9 mouse cellular contexts compared by ENCODE assay signal in genomic region chr12:101123013-101123412, GRCm38 (mm10). TPM values are rescaled to one million over a fixed set of nuclear protein-coding genes. Genes with fewer than 3 reads are reported as not detected.
A peak's percentile ranks its signal among the peaks of the same experiment; 100 is the strongest.
DNase-seq lines count a peak whose midpoint lies in the region; ATAC-seq and TF ChIP-seq lines count a peak whose summit lies in the region.
"Had no signal": no experiment of that assay in that cellular context is flagged by ENCODE, and none has a peak within 500 bp of the region (broad histone marks: within the 10 kb centered on the region; RNA-seq: fewer than 3 reads in every experiment).

No protein-coding gene starts in this region.

- no peak overlapping the region for H3K27ac ChIP-seq in forebrain, postnatal 0 days (ENCODE audit: low read depth, low read length)
- H3K27ac ChIP-seq in forebrain, embryonic 15.5 days (replicated peaks), result no peak overlapping the region
- H3K27ac ChIP-seq in neural tube, embryonic 14.5 days (ENCODE audit: low read depth, low read length), result no peak overlapping the region

- no peaks in the 10 kb centered on the region for H3K36me3 ChIP-seq in forebrain, postnatal 0 days (ENCODE audit: insufficient read depth)
- no peaks in the 10 kb centered on the region for H3K36me3 ChIP-seq in forebrain, embryonic 15.5 days
- H3K36me3 ChIP-seq in neural tube, embryonic 14.5 days (ENCODE audit: control insufficient read depth, insufficient read depth, low read length), result no peaks in the 10 kb centered on the region

- peak; percentile 64 for DNase-seq in forebrain, postnatal 0 days
- no peak for DNase-seq in lung, adult 2 months
- no peak for DNase-seq in lung, adult 18-20 months
- DNase-seq in c-Kit-positive CD71-negative TER-119-negative erythroid progenitor cells, embryonic 14.5 days (ENCODE audit: low read depth), result peak; percentile 5
- DNase-seq in left cerebral cortex, adult 18-20 months (ENCODE audit: low spot score in 2 of 2), result no peak
- no peak for DNase-seq in right cerebral cortex, postnatal 14 days
- DNase-seq: gastrocnemius, postnatal 10 days had no signal

- H3K27me3 ChIP-seq in forebrain, postnatal 0 days (ENCODE audit: insufficient read depth, low read length), result no peaks in the 10 kb centered on the region
- no peaks in the 10 kb centered on the region for H3K27me3 ChIP-seq in forebrain, embryonic 15.5 days
- no peaks in the 10 kb centered on the region for H3K27me3 ChIP-seq in neural tube, embryonic 14.5 days (ENCODE audit: control insufficient read depth, insufficient read depth, low read length)

- H3K4me3 ChIP-seq in forebrain, postnatal 0 days (ENCODE audit: low read depth, low read length), result no peak overlapping the region
- no peak overlapping the region for H3K4me3 ChIP-seq in forebrain, embryonic 15.5 days
- H3K4me3 ChIP-seq in lung, adult 2 months (replicated peaks; ENCODE audit: extremely low read depth, low read depth, low read length), result no peak overlapping the region
- H3K4me3 ChIP-seq in neural tube, embryonic 14.5 days (ENCODE audit: low read depth, low read length), result no peak overlapping the region

- H3K9ac ChIP-seq in forebrain, postnatal 0 days, result no peak overlapping the region
- no peak overlapping the region for H3K9ac ChIP-seq in forebrain, embryonic 15.5 days (replicated peaks)
- H3K9ac ChIP-seq in neural tube, embryonic 14.5 days (replicated peaks; ENCODE audit: low read depth, low read length), result no peak overlapping the region

- no peak for TF ChIP-seq POLR2A in lung, adult 2 months (IDR thresholded peaks at IDR 0.05; ENCODE audit: borderline replicate concordance, extremely low read depth, low read depth, low read length)

- 9% methylated on average over 1 of the region's 1 CpGs for whole genome bisulfite sequencing in forebrain, postnatal 0 days
- 8% methylated on average over 1 of the region's 1 CpGs for WGBS in forebrain, embryonic 15.5 days
- WGBS in lung, adult 2 months, result 10% methylated on average over 1 of the region's 1 CpGs
- WGBS in neural tube, embryonic 14.5 days, result 16% methylated on average over 1 of the region's 1 CpGs

- peak; percentile 79 for TF ChIP-seq CTCF in forebrain, postnatal 0 days (IDR thresholded peaks at IDR 0.05; ENCODE audit: low read depth)
- TF ChIP-seq CTCF in lung, adult 2 months (IDR thresholded peaks at IDR 0.05; ENCODE audit: insufficient read depth, low read length), result peak; percentile 19; the same call in 1 of the 2 replicates

- no peaks in the 10 kb centered on the region for H3K4me1 ChIP-seq in forebrain, postnatal 0 days (ENCODE audit: insufficient read depth)
- no peaks in the 10 kb centered on the region for H3K4me1 ChIP-seq in forebrain, embryonic 15.5 days
- no peaks in the 10 kb centered on the region for H3K4me1 ChIP-seq in lung, adult 2 months (ENCODE audit: control insufficient read depth, insufficient read depth, low read length)
- H3K4me1 ChIP-seq in neural tube, embryonic 14.5 days (ENCODE audit: control insufficient read depth, insufficient read depth, low read length), result no peaks in the 10 kb centered on the region

- no peaks in the 10 kb centered on the region for H3K9me3 ChIP-seq in forebrain, postnatal 0 days (ENCODE audit: low read length)
- no peaks in the 10 kb centered on the region for H3K9me3 ChIP-seq in forebrain, embryonic 15.5 days
- no peaks in the 10 kb centered on the region for H3K9me3 ChIP-seq in neural tube, embryonic 14.5 days (ENCODE audit: control insufficient read depth, low read length)

- peak; percentile 48; the same call in 1 of the 2 replicates for ATAC-seq in forebrain, postnatal 0 days
- ATAC-seq in forebrain, embryonic 15.5 days (replicated peaks), result no peak
- peak; percentile 66 for ATAC-seq in neural tube, embryonic 14.5 days (ENCODE audit: low read depth)

- no peak overlapping the region for H3K4me2 ChIP-seq in forebrain, postnatal 0 days (ENCODE audit: low read depth)
- H3K4me2 ChIP-seq in forebrain, embryonic 15.5 days (replicated peaks), result no peak overlapping the region
- no peak overlapping the region for H3K4me2 ChIP-seq in neural tube, embryonic 14.5 days (ENCODE audit: low read depth, low read length)

RNA-seq across cellular contexts. Expression of gene Ppp4r3a, which starts 39.5 kb away (rescaled TPM):
- total RNA-seq in forebrain, postnatal 0 days (2014; rRNA removed), result 36.5 and 49.1 TPM in 2 replicates
- 13.1 and 14.9 TPM in 2 replicates for polyA plus RNA-seq in forebrain, postnatal 0 days (2015; fragmentation: Nextera tagmentation; extraction: Ambion mirVana)
- polyA plus RNA-seq in forebrain, embryonic 15.5 days (2015; fragmentation: Nextera tagmentation; extraction: Ambion mirVana), result 36.4 and 38.5 TPM in 2 replicates
- polyA plus RNA-seq in lung, adult 2 months (2012; rRNA removed), result 10.4 and 12.4 TPM in 2 replicates
- polyA plus RNA-seq in neural tube, embryonic 14.5 days (2014; fragmentation: Nextera tagmentation; extraction: Ambion mirVana), result 27.7 and 32.0 TPM in 2 replicates
- total RNA-seq in left cerebral cortex, adult 18-20 months (2021), result 10 to 100 TPM; 44.2 to 44.6 TPM

Comparison
In these comparisons a context has a peak if more than half of its experiments do, and no peak if none do; other contexts are left out.
1. DNase-seq: peak in forebrain, postnatal 0 days (single experiment) and c-Kit-positive CD71-negative TER-119-negative erythroid progenitor cells, embryonic 14.5 days (single experiment); none in lung, adult 2 months (single experiment), lung, adult 18-20 months (0 of 2), left cerebral cortex, adult 18-20 months (0 of 2) and right cerebral cortex, postnatal 14 days (single experiment).